Mouse (Mus musculus): ENCODE data around the gene Rbpj.

The Rbpj gene

GRCm38 (mm10) chr5:53465883-53466282, at the start of gene Rbpj:
TSS of gene Rbpj (plus strand) at chr5:53466152.
- no peak for DNase-seq

GRCm38 (mm10) chr5:53420777-53421176, 45.2 kb upstream of the Rbpj start:
- no peak for DNase-seq

DNA sequence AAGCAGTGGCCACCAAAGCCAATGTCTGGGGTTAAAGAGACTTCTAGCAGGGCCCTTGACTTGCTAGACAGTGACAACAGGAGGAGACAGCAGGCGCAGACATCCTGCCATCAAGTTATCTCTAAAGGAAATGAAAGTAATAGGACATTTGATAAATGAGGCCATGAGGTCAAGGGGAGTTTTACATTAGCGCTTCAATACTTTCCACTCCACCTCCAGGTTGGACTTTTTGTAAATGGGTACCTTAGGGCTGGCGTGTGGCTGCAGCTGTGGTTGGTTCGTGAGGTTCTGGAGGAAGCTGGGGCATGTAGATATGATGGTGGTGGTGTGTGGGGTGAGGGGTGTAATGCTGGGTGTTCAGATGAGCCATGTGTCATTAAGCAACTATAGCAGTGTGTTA, 44.7 kb upstream of the Rbpj start:
- no peak for DNase-seq

DNA sequence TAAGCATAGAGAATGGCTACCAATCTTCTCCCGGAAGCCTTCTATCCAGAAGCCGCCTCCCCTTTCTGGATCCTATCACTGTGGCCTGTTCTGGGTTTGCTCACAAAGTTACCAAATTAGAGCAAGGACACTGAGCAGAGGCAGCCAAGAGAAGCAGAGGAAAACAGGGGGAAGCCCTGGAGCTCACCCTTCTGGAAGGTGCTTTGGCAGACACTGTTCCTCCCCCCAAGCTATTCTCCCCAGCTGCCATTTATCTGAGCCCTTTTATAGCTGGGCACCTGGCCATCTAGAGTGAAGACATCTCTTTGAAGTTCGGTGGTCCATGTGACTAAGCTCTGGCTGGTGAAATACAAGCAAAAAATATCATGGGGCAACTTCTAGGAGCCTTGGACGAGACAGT, 38.5 kb upstream of the Rbpj start:
- no peak for DNase-seq

DNA sequence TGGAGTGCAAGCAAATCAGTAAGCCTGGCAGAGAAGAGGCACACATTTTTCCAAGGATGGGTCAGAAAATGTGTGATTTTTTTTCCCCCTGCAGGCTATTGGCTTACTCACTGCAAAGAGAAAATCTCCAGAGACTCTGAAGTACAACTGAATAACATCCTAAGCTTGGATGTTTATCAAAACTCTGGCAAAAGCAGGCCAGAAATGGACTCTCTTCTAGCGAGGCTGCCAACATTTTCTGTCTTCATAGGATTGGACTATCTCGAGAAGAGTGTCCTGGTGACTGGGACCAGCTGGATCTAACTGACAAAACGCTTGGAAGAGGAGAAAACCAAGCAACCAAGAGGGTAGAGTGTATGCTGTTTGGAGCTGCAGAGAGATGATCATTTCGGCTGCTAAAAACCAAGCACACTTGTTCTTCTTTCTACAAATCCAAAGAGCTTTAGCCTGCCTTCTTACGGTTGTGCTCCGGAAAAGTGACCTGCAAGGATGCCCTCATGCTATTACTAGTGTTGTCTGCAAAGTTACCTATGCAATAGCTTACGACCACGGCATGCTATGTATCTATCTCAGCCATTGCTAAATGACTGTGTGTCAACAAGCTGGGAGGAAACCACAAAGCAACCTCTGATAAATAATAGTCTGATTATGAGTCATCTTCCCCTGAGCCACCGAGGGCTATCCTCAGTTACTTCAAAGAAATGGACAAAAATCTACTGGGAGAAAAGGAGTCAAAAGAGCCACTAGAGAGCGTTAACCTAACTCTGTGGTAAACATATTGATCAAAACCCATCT, 36.1 kb upstream of the Rbpj start:
- no peak for DNase-seq

DNA sequence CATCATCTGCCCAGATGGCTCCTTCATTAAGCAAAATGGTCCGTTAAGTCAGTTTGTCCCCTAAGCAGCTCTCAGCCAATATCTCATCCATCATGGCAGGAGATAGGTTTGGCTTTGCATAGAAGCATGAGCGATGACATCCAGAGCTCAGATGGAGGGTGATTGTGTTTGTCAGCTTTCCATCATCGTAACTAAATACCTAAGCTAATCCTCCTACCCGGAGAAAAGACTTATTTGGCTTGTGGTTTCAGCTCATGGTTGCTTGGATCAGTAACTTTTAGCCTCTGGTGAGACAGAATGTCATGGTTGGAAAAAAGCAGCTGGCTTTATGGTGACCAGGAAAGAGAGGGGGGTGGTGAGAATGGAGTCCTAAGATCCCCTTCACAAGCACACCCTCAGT, 33.5 kb upstream of the Rbpj start:
- no peak for DNase-seq

GRCm38 (mm10) chr5:53436905-53437632, 28.9 kb upstream of the Rbpj start:
- DNase-seq: no peak

DNA sequence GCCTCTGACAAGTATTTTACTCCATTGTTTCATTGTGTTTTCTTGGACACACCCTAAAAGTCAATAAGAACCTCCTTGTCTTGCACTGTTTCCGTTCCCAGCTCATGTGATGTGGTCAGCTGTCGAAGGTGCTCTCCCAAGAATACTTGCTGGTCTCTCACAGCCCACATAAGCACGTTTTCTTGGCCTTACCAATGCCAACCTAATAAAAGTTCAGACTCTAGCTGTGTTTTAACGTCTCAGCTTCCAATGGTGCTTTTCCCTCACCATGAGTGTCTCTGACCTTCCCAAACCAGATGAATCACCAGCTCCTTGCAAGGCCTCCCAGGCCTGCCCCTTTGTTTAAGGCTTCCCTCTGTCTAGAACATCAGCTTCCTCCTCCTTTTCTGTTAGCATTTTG, 28.2 kb upstream of the Rbpj start:
- DNase-seq: no peak

DNA sequence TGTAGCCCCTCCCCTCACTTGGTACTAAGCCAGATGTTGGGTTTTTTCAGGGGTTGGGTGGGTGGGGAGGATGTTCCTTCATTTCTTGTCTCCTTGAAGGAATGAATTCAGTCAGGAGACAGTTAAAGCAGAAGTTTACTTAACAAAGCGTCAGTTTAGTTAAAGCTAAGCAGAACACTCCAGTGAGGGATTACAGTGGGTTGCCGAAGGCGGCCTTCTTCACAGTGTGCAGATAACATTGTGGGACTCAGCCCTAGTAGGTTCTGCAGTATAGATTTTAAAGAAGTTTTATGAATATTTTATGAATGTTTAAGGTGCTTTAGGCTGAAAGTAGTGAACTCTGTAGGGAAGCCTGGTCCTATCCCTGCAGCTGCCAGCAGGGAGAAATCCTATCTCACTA, 27.7 kb upstream of the Rbpj start:
- DNase-seq: no peak

DNA sequence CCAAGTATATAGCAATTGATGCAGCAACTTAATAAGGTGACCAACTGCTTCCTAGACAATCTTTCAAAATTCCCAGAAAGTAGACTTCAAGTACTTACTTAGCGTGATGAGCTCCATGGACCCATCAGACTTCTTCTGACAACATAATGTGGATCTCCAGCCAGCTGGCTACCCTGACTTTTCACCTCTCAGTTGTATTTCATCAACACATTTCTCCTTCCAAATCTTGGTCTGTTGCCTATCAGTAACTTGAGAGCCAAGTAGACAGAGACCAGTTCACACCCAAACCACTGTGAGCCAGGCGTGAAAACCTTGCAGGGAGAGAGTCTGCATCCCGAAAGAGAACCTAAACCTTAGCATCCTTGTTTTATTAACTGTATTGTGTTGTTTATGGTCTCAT, 26.3 kb upstream of the Rbpj start:
- DNase-seq: no peak

- no peak for DNase-seq
Observed at GRCm38 (mm10) chr5:53444030-53444429, 21.9 kb upstream of the Rbpj start.

- DNase-seq: no peak
Observed at GRCm38 (mm10) chr5:53450945-53451344, 15.0 kb upstream of the Rbpj start.

DNA sequence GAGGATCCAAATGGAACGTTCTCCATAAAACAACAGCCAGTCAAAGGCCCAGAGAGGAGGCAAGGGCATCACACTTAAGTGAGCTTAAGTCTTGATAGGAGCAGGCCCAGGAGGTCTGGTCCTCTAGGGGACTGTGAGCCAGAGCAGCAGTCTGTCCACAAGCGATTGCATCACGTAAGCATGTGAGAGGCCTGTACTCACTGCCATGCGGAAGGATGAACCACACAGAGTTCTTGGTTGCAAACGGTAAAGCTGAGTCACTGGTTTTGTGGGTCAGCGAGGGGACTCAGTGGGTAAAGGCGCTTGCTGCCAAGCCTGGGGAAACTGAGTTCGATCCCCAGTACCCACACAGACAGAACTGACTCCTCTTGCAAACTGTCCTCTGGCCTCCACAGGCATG, 14.1 kb upstream of the Rbpj start:
- no peak for DNase-seq

DNA sequence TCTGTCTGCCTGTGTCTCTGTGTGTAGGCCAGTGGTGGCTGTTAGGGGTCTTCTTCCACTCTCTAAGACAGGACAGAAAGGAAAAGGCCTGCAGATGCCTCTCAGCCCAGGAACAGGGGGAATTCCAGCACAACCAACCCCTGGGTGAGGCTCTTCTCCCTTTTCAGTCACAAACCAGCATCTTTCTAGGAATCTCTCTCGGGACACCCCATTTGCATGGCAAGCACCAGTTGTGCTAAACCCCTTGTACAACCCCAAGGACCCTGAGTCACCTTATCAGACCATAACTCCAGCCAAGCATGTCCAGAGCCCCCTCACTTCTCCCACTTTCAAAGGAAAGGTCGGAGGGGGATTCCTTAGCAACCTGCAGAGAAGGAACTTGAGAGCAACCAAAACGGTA, 13.0 kb upstream of the Rbpj start:
- DNase-seq: no peak

GRCm38 (mm10) chr5:53454706-53455105, 11.2 kb upstream of the Rbpj start:
- no peak for DNase-seq

GRCm38 (mm10) chr5:53455459-53455858, 10.5 kb upstream of the Rbpj start:
- no peak for DNase-seq

GRCm38 (mm10) chr5:53460196-53460595, 5.8 kb upstream of the Rbpj start:
- no peak for DNase-seq

DNA sequence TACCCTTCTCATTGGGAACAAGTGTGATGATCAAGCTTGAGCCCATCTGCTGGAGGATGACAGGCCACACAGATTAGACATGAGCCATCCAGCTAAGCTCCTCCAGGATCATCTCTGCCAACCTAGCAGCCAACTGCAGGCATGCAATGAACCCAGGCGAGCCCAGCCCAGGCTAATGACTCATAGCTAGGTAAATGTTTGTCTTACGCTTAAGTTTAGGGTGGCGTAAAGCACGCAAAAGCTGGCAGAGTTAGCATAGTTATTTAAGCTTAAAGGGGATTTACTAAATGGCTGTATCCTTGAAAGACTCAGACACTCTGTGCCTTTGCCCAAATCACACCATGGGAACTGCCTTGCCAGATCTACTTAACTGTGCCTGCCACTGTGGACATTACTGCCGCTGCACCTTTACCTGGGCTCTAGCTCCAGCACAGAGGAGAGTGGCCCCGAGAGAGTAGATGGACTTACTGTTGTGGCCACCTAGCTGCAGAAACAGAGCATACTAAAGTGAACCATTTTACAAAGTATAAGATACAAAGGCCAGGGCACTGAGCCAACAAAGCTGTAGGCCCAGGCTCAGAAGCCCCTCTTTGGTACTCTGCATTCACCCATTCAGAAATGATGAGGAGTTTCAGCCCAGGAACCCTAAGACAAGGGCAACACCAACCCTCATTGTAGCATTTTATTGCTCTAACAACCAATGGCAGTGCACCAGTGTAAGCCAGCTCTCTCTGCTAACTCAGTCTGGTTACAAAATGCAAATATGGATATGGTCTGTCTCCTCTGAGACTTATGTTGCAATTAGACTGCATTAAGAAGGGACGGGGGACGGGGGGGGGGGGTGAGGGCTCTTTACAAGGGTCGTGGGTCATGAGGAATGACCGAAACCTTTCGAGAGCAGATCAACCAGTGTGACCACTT, 2.6 kb upstream of the Rbpj start:
- no peak for DNase-seq

- no peak for DNase-seq
Observed at GRCm38 (mm10) chr5:53466422-53467333, 726 bp downstream of the Rbpj start.

DNA sequence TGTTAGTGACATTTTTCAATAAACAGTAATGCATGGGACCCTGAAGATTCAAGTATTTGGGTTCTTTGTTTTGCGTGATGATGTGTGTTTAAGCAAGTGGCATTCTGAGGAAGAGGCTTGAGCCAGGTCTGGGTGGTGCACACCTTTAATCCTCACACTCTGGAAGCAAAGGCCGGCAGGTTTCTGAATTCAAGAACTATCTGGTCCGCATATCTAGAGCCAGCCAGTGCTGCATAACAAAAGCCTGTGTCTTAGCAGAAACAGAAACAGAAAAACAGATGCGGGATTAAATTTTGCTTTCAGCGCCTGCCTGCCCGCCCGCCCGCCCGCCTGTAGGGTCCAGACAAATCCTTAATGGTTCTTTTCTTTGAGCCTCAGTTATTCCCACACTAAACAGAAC, 1.6 kb downstream of the Rbpj start:
- no peak for DNase-seq

GRCm38 (mm10) chr5:53468366-53468765, 2.4 kb downstream of the Rbpj start:
- DNase-seq: no peak

GRCm38 (mm10) chr5:53469098-53469776, 3.3 kb downstream of the Rbpj start:
- no peak for DNase-seq
